Mouse (Mus musculus) midbrain, embryonic 16.5 days (tissue): ENCODE data around the gene Tuba1c. TPM values are rescaled to one million over a fixed set of nuclear protein-coding genes. Genes with fewer than 3 reads are reported as not detected.

Experiments used
- ATAC-seq: fragments of 200-750 bp; cut with Nextera tagmentation; 2 replicates; pipeline ENCODE4 v1.8.0; 2017; ENCODE audit warnings: moderate TSS enrichment
- H3K27ac ChIP-seq: fragments of 300-500 bp; sonication (generic); 2 replicates; pipeline ENCODE4 v1.5.1; 2014; ENCODE audit warnings: mild to moderate bottlenecking, low read length, mixed read lengths
- H3K27me3 ChIP-seq: fragments of 300-500 bp; sonication (generic); 2 replicates; pipeline ENCODE4 v1.6.1; 2014; ENCODE audit warnings: low read depth, low read length, mixed read lengths; ENCODE audit not compliant: control insufficient read depth, insufficient read depth
- H3K36me3 ChIP-seq: fragments of 300-500 bp; sonication (generic); 2 replicates; pipeline ENCODE4 v1.6.1; 2014; ENCODE audit warnings: mild to moderate bottlenecking, low read length, moderate library complexity, mixed read lengths; ENCODE audit not compliant: control insufficient read depth, insufficient read depth
- H3K4me1 ChIP-seq: fragments of 300-500 bp; sonication (generic); 2 replicates; pipeline ENCODE4 v1.6.1; 2014; ENCODE audit warnings: mild to moderate bottlenecking, low read length, mixed read lengths; ENCODE audit not compliant: control insufficient read depth, insufficient read depth
- H3K4me2 ChIP-seq: fragments of 300-500 bp; sonication (generic); 2 replicates; pipeline ENCODE4 v1.6.1; 2014; ENCODE audit warnings: mild to moderate bottlenecking, low read length, mixed read lengths
- H3K4me3 ChIP-seq: fragments of 300-500 bp; sonication (generic); 2 replicates; pipeline ENCODE4 v1.5.1; 2014; ENCODE audit warnings: low read depth, mild to moderate bottlenecking, low read length, moderate library complexity, mixed read lengths
- H3K9ac ChIP-seq: fragments of 300-500 bp; sonication (generic); 2 replicates; pipeline ENCODE4 v1.6.1; 2014; ENCODE audit warnings: low read depth, low read length, mixed read lengths
- H3K9me3 ChIP-seq: fragments of 300-500 bp; sonication (generic); replicated peaks from 2 replicates; pipeline ENCODE4 v1.6.1; 2014; ENCODE audit warnings: mild to moderate bottlenecking, low read length, mixed read lengths; ENCODE audit not compliant: control insufficient read depth, poor library complexity, severe bottlenecking
- WGBS: fragments of 180-500 bp; shearing (Covaris S2); extraction: QIAGEN DNeasy Blood & Tissue Kit; methylation state at CpG from one replicate; pipeline ENCODE4 v1.1.7; 2014; 5-methylcytosine and 5-hydroxymethylcytosine counted together
- polyA plus RNA-seq: library from polyadenylated mRNA; unstranded; fragments of >200 nt; fragmentation: Nextera tagmentation; extraction: Ambion mirVana; gene quantifications from 2 replicates; pipeline ENCODE4 v1.2.1, GENCODE M21; 2015

Gene Tuba1c
- polyA plus RNA-seq, 1 experiment from 2014 or later, result 11.6 TPM

GRCm38 (mm10) chr15:99079804-99080203, 50.1 kb downstream of the Tuba1c start:
- 83% methylated on average over 3 of the region's 3 CpGs for WGBS
- no peaks in the 10 kb centered on the region for H3K36me3 ChIP-seq
- no peak overlapping the region for H3K27ac ChIP-seq
- H3K9ac ChIP-seq, result no peak overlapping the region
- peaks cover 9% of the 10 kb centered on the region for H3K4me1 ChIP-seq
- no peaks in the 10 kb centered on the region for H3K9me3 ChIP-seq
- no peak for ATAC-seq
- peaks cover 8% of the 10 kb centered on the region for H3K27me3 ChIP-seq
- no peak overlapping the region for H3K4me2 ChIP-seq
- H3K4me3 ChIP-seq, result no peak overlapping the region

- Histone ChIP-seq H3K27ac (no peak overlapping the region), H3K4me3 (no peak overlapping the region), H3K4me1 (no peaks in the 10 kb centered on the region), H3K4me2 (no peak overlapping the region), H3K9ac (no peak overlapping the region), H3K36me3 (no peaks in the 10 kb centered on the region), H3K9me3 (no peaks in the 10 kb centered on the region), H3K27me3 (peaks cover 22% of the 10 kb centered on the region)
- ATAC-seq, result no peak
- 93% methylated on average over 12 of the region's 12 CpGs for WGBS
Measured at GRCm38 (mm10) chr15:99082322-99082721, 52.6 kb downstream of the Tuba1c start.

- peaks cover 26% of the 10 kb centered on the region for H3K27me3 ChIP-seq
- no peaks in the 10 kb centered on the region for H3K36me3 ChIP-seq
- H3K4me3 ChIP-seq, result no peak overlapping the region
- no peak overlapping the region for H3K27ac ChIP-seq
- no peaks in the 10 kb centered on the region for H3K9me3 ChIP-seq
- H3K4me1 ChIP-seq, result no peaks in the 10 kb centered on the region
- H3K4me2 ChIP-seq, result no peak overlapping the region
- no peak overlapping the region for H3K9ac ChIP-seq
- 90% methylated on average over 16 of the region's 16 CpGs for WGBS
- ATAC-seq, result no peak
Measured at GRCm38 (mm10) chr15:99082840-99083239, 53.1 kb downstream of the Tuba1c start.

GRCm38 (mm10) chr15:99083258-99083657, 53.6 kb downstream of the Tuba1c start:
- WGBS, result 72% methylated on average over 9 of the region's 9 CpGs
- H3K4me1 ChIP-seq, result no peaks in the 10 kb centered on the region
- H3K36me3 ChIP-seq, result no peaks in the 10 kb centered on the region
- no peaks in the 10 kb centered on the region for H3K9me3 ChIP-seq
- H3K4me2 ChIP-seq, result no peak overlapping the region
- no peak overlapping the region for H3K9ac ChIP-seq
- H3K27ac ChIP-seq, result no peak overlapping the region
- H3K4me3 ChIP-seq, result no peak overlapping the region
- peaks cover 30% of the 10 kb centered on the region for H3K27me3 ChIP-seq
- no peak for ATAC-seq

GRCm38 (mm10) chr15:99083867-99084557, 54.3 kb downstream of the Tuba1c start:
- Histone ChIP-seq H3K4me1 (no peaks in the 10 kb centered on the region), H3K4me2 (no peak overlapping the region), H3K4me3 (no peak overlapping the region), H3K36me3 (no peaks in the 10 kb centered on the region), H3K27me3 (peaks cover 33% of the 10 kb centered on the region), H3K27ac (no peak overlapping the region), H3K9ac (no peak overlapping the region), H3K9me3 (no peaks in the 10 kb centered on the region)
- no peak for ATAC-seq
- 9% methylated on average over 11 of the region's 11 CpGs for WGBS

GRCm38 (mm10) chr15:99084618-99085017, 54.9 kb downstream of the Tuba1c start:
- no peaks in the 10 kb centered on the region for H3K4me1 ChIP-seq
- H3K9ac ChIP-seq, result no peak overlapping the region
- no peaks in the 10 kb centered on the region for H3K36me3 ChIP-seq
- no peak for ATAC-seq
- WGBS, result 9% methylated on average over 19 of the region's 19 CpGs
- H3K27me3 ChIP-seq, result peaks cover 38% of the 10 kb centered on the region
- H3K27ac ChIP-seq, result no peak overlapping the region
- no peaks in the 10 kb centered on the region for H3K9me3 ChIP-seq
- no peak overlapping the region for H3K4me3 ChIP-seq
- H3K4me2 ChIP-seq, result no peak overlapping the region

GRCm38 (mm10) chr15:99085997-99086396, 56.3 kb downstream of the Tuba1c start:
- whole genome bisulfite sequencing, result 63% methylated on average over 4 of the region's 4 CpGs
- no peaks in the 10 kb centered on the region for H3K9me3 ChIP-seq
- H3K4me3 ChIP-seq, result no peak overlapping the region
- H3K4me2 ChIP-seq, result no peak overlapping the region
- peaks cover 39% of the 10 kb centered on the region for H3K27me3 ChIP-seq
- no peak overlapping the region for H3K9ac ChIP-seq
- H3K36me3 ChIP-seq, result no peaks in the 10 kb centered on the region
- H3K27ac ChIP-seq, result no peak overlapping the region
- no peak for ATAC-seq
- no peaks in the 10 kb centered on the region; the same call in 1 of the 2 replicates for H3K4me1 ChIP-seq

- peak within 1 kb of the TSS; percentile 30 for H3K4me3 ChIP-seq
- H3K27ac ChIP-seq, result no peak within 1 kb of the TSS
- WGBS, result 9% methylated on average over 49 of the region's 60 CpGs
- 0 out of 2 replicates have a peak within 1 kb of the TSS, but pooled peaks have one; percentile 2 for H3K9ac ChIP-seq
- no peaks in the 10 kb centered on the region for H3K9me3 ChIP-seq
- H3K36me3 ChIP-seq, result no peaks in the 10 kb centered on the region
- peak within 1 kb of the TSS; percentile 45 for H3K4me2 ChIP-seq
- H3K27me3 ChIP-seq, result peaks cover 39% of the 10 kb centered on the region
- H3K4me1 ChIP-seq, result no peaks in the 10 kb centered on the region; the same call in 1 of the 2 replicates
- ATAC-seq, result no peak
Measured at GRCm38 (mm10) chr15:99087253-99088075, 57.8 kb downstream of the Tuba1c start, which contains the start of gene C1ql4. Gene C1ql4 (minus strand): TSS chr15:99087817.
